Mouse (Mus musculus): Measurements from ENCODE around the gene Peli1. TPM values are rescaled to one million over a fixed set of nuclear protein-coding genes. Genes with fewer than 3 reads are reported as not detected.

The Peli1 gene
- polyA plus RNA-seq, 1 experiment from 2014 or later = 44.8 TPM

- TF ChIP-seq CTCF (IDR thresholded peaks at IDR 0.05) (no peak), EP300 (IDR thresholded peaks at IDR 0.05) (peak; percentile 57)
- ATAC-seq (peak; percentile 46; the same call in 1 of the 2 replicates), DNase-seq (ENCODE audit: low spot score) (peak; percentile 45)
- Histone ChIP-seq H3K27me3 (replicated peaks; ENCODE audit: insufficient read depth, low read length) (no peaks in the 10 kb centered on the region), H3K36me3 (ENCODE audit: insufficient read depth, low read length) (no peaks in the 10 kb centered on the region), H3K4me1 (ENCODE audit: insufficient read depth, low read depth, low read length) (no peaks in the 10 kb centered on the region), H3K27ac (ENCODE audit: low read length) (no peak overlapping the region), H3K9me3 (ENCODE audit: low read length) (no peaks in the 10 kb centered on the region), H3K4me3 (ENCODE audit: low read depth, low read length) (no peak overlapping the region), H3K9ac (replicated peaks; ENCODE audit: low read depth) (no peak overlapping the region), H3K4me2 (replicated peaks; ENCODE audit: low read depth, low read length) (no peak overlapping the region)
- 69% methylated on average over 13 of the region's 13 CpGs for WGBS
Observed at GRCm38 (mm10) chr11:21056109-21056850, 34.8 kb upstream of the Peli1 start.

GRCm38 (mm10) chr11:21057511-21058414, 33.3 kb upstream of the Peli1 start:
- H3K4me3 ChIP-seq (ENCODE audit: low read depth, low read length) = no peak overlapping the region
- ATAC-seq (no peak), DNase-seq (ENCODE audit: low spot score) (no peak)
- 48% methylated on average over 17 of the region's 17 CpGs for WGBS
- H3K4me1 ChIP-seq (ENCODE audit: insufficient read depth, low read depth, low read length) = no peaks in the 10 kb centered on the region
- H3K4me2 ChIP-seq (replicated peaks; ENCODE audit: low read depth, low read length) = no peak overlapping the region; the same call in 1 of the 2 replicates
- H3K27me3 ChIP-seq (replicated peaks; ENCODE audit: insufficient read depth, low read length) = no peaks in the 10 kb centered on the region
- no peaks in the 10 kb centered on the region for H3K9me3 ChIP-seq (ENCODE audit: low read length)
- no peak for TF ChIP-seq CTCF (IDR thresholded peaks at IDR 0.05)
- H3K9ac ChIP-seq (replicated peaks; ENCODE audit: low read depth) = no peak overlapping the region
- H3K27ac ChIP-seq (ENCODE audit: low read length) = no peak overlapping the region
- no peaks in the 10 kb centered on the region for H3K36me3 ChIP-seq (ENCODE audit: insufficient read depth, low read length)

- Histone ChIP-seq H3K27ac (ENCODE audit: low read length) (no peak overlapping the region), H3K4me2 (replicated peaks; ENCODE audit: low read depth, low read length) (no peak overlapping the region), H3K36me3 (ENCODE audit: insufficient read depth, low read length) (no peaks in the 10 kb centered on the region), H3K9ac (replicated peaks; ENCODE audit: low read depth) (no peak overlapping the region), H3K27me3 (replicated peaks; ENCODE audit: insufficient read depth, low read length) (no peaks in the 10 kb centered on the region), H3K9me3 (ENCODE audit: low read length) (no peaks in the 10 kb centered on the region), H3K4me1 (ENCODE audit: insufficient read depth, low read depth, low read length) (no peaks in the 10 kb centered on the region), H3K4me3 (ENCODE audit: low read depth, low read length) (no peak overlapping the region)
- ATAC-seq (no peak), DNase-seq (ENCODE audit: low spot score) (no peak)
- TF ChIP-seq EP300 (IDR thresholded peaks at IDR 0.05) (no peak), CTCF (IDR thresholded peaks at IDR 0.05) (no peak)
- 70% methylated on average over 5 of the region's 5 CpGs for WGBS
Observed at GRCm38 (mm10) chr11:21058415-21058781, 32.7 kb upstream of the Peli1 start.

GRCm38 (mm10) chr11:21060386-21061074, 30.6 kb upstream of the Peli1 start:
- ATAC-seq (0 out of 2 replicates have a peak, but pooled peaks have one; percentile 6), DNase-seq (ENCODE audit: low spot score) (no peak)
- peak overlapping the region; percentile 64 for H3K27ac ChIP-seq (ENCODE audit: low read length)
- H3K4me2 ChIP-seq (replicated peaks; ENCODE audit: low read depth, low read length) = no peak overlapping the region
- WGBS = 74% methylated on average over 7 of the region's 7 CpGs
- H3K36me3 ChIP-seq (ENCODE audit: insufficient read depth, low read length) = no peaks in the 10 kb centered on the region
- H3K4me1 ChIP-seq (ENCODE audit: insufficient read depth, low read depth, low read length) = no peaks in the 10 kb centered on the region
- no peak overlapping the region for H3K4me3 ChIP-seq (ENCODE audit: low read depth, low read length)
- H3K9me3 ChIP-seq (ENCODE audit: low read length) = no peaks in the 10 kb centered on the region
- TF ChIP-seq EP300 (IDR thresholded peaks at IDR 0.05) = no peak
- TF ChIP-seq CTCF (IDR thresholded peaks at IDR 0.05) = no peak
- no peak overlapping the region for H3K9ac ChIP-seq (replicated peaks; ENCODE audit: low read depth)
- H3K27me3 ChIP-seq (replicated peaks; ENCODE audit: insufficient read depth, low read length) = no peaks in the 10 kb centered on the region

- no peak overlapping the region for H3K9ac ChIP-seq (replicated peaks; ENCODE audit: low read depth)
- no peak overlapping the region for H3K4me3 ChIP-seq (ENCODE audit: low read depth, low read length)
- H3K9me3 ChIP-seq (ENCODE audit: low read length) = no peaks in the 10 kb centered on the region
- H3K4me1 ChIP-seq (ENCODE audit: insufficient read depth, low read depth, low read length) = no peaks in the 10 kb centered on the region
- H3K27ac ChIP-seq (ENCODE audit: low read length) = peak overlapping the region; percentile 64
- no peak for DNase-seq (ENCODE audit: low spot score)
- peak; percentile 20; the same call in 1 of the 2 replicates for ATAC-seq
- H3K27me3 ChIP-seq (replicated peaks; ENCODE audit: insufficient read depth, low read length) = no peaks in the 10 kb centered on the region
- H3K36me3 ChIP-seq (ENCODE audit: insufficient read depth, low read length) = no peaks in the 10 kb centered on the region
- no peak for TF ChIP-seq EP300 (IDR thresholded peaks at IDR 0.05)
- no peak for TF ChIP-seq CTCF (IDR thresholded peaks at IDR 0.05)
- H3K4me2 ChIP-seq (replicated peaks; ENCODE audit: low read depth, low read length) = no peak overlapping the region
- 44% methylated on average over 8 of the region's 8 CpGs for WGBS
Observed at GRCm38 (mm10) chr11:21061075-21061403, 30.1 kb upstream of the Peli1 start.

- peak overlapping the region; percentile 64; the same call in 1 of the 2 replicates for H3K27ac ChIP-seq (ENCODE audit: low read length)
- ATAC-seq = peak; percentile 95
- WGBS = 46% methylated on average over 8 of the region's 8 CpGs
Observed at GRCm38 (mm10) chr11:21061431-21061830, 29.7 kb upstream of the Peli1 start.

More at GRCm38 (mm10) chr11:21061431-21061830, 29.7 kb upstream of the Peli1 start:
- no peaks in the 10 kb centered on the region for H3K36me3 ChIP-seq (ENCODE audit: insufficient read depth, low read length)
- no peak overlapping the region for H3K9ac ChIP-seq (replicated peaks; ENCODE audit: low read depth)
- no peak overlapping the region for H3K4me2 ChIP-seq (replicated peaks; ENCODE audit: low read depth, low read length)
- no peaks in the 10 kb centered on the region for H3K4me1 ChIP-seq (ENCODE audit: insufficient read depth, low read depth, low read length)
- peak; percentile 91 for DNase-seq (ENCODE audit: low spot score)
- no peak overlapping the region for H3K4me3 ChIP-seq (ENCODE audit: low read depth, low read length)
- no peaks in the 10 kb centered on the region for H3K27me3 ChIP-seq (replicated peaks; ENCODE audit: insufficient read depth, low read length)
- TF ChIP-seq CTCF (IDR thresholded peaks at IDR 0.05) (no peak), EP300 (IDR thresholded peaks at IDR 0.05) (peak; percentile 93)
- no peaks in the 10 kb centered on the region for H3K9me3 ChIP-seq (ENCODE audit: low read length)
